Mouse (Mus musculus) neural tube, embryonic 15.5 days (tissue): ENCODE measurements around the gene Gpr88. TPM values are rescaled to one million over a fixed set of nuclear protein-coding genes. Genes with fewer than 3 reads are reported as not detected.
A peak's percentile ranks its signal among the peaks of the same experiment; 100 is the strongest.

Source experiments
- ATAC-seq: fragments of 200-750 bp; cut with Nextera tagmentation; 2 replicates; pipeline ENCODE4 v1.8.0; 2017; ENCODE audit warnings: mild to moderate bottlenecking, moderate TSS enrichment, moderate library complexity; ENCODE audit not compliant: low FRiP score
- H3K27ac ChIP-seq: fragments of 300-500 bp; sonication (generic); replicated peaks from 2 replicates; pipeline ENCODE4 v1.5.1; 2015; ENCODE audit warnings: mild to moderate bottlenecking, inconsistent platforms
- H3K27me3 ChIP-seq: fragments of 300-500 bp; sonication (generic); replicated peaks from 2 replicates; pipeline ENCODE4 v1.6.1; 2015; ENCODE audit warnings: inconsistent platforms
- H3K36me3 ChIP-seq: fragments of 300-500 bp; sonication (generic); 2 replicates; pipeline ENCODE4 v1.6.1; 2015; ENCODE audit warnings: inconsistent platforms
- H3K4me1 ChIP-seq: fragments of 300-500 bp; sonication (generic); 2 replicates; pipeline ENCODE4 v1.6.1; 2015; ENCODE audit warnings: inconsistent platforms
- H3K4me2 ChIP-seq: fragments of 300-500 bp; sonication (generic); 2 replicates; pipeline ENCODE4 v1.6.1; 2015; ENCODE audit warnings: inconsistent platforms, mild to moderate bottlenecking, moderate library complexity
- H3K4me3 ChIP-seq: fragments of 300-500 bp; sonication (generic); replicated peaks from 2 replicates; pipeline ENCODE4 v1.5.1; 2015; ENCODE audit warnings: mild to moderate bottlenecking, inconsistent platforms
- H3K9ac ChIP-seq: fragments of 300-500 bp; sonication (generic); replicated peaks from 2 replicates; pipeline ENCODE4 v1.6.1; 2015; ENCODE audit warnings: mild to moderate bottlenecking, inconsistent platforms
- H3K9me3 ChIP-seq: fragments of 300-500 bp; sonication (generic); replicated peaks from 2 replicates; pipeline ENCODE4 v1.6.1; 2016; ENCODE audit warnings: inconsistent platforms
- WGBS: fragments of 180-500 bp; shearing (Covaris S2); methylation state at CpG from one replicate; pipeline ENCODE4 v1.1.7; 2015; ENCODE audit warnings: mixed read lengths; 5-methylcytosine and 5-hydroxymethylcytosine counted together
- polyA plus RNA-seq: library from polyadenylated mRNA; unstranded; fragments of >200 nt; fragmentation: Nextera tagmentation; extraction: Ambion mirVana; gene quantifications from 2 replicates; pipeline ENCODE4 v1.2.1, GENCODE M21; 2015

Gene Gpr88
- polyA plus RNA-seq, 1 experiment from 2014 or later = 6.4 TPM

DNA sequence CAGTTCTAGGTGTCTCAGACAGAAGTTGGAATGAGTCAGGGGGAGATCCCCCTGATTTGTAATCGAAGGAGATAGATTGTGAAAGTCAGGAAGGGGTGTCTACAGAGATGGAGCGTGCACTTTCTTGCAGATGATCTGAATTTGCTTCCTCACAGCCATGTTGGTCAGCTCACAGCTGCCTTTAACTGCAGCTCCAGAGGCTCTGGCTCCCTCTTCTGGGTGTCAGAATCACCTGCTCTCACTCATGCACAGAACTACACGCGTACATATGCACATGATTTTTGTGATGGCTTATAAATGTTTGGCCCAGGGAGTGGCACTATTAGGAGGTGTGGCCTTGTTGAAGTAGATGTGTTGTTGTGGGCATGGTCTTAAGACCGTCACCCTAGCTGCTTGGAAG lies 15.8 kb downstream of the Gpr88 start:
- Histone ChIP-seq H3K9me3 (no peaks in the 10 kb centered on the region), H3K36me3 (no peaks in the 10 kb centered on the region), H3K4me1 (no peaks in the 10 kb centered on the region), H3K27me3 (no peaks in the 10 kb centered on the region), H3K4me3 (no peak overlapping the region), H3K9ac (no peak overlapping the region), H3K4me2 (no peak overlapping the region), H3K27ac (no peak overlapping the region)
- WGBS = 89% methylated on average over 5 of the region's 5 CpGs
- no peak for ATAC-seq

- no peak for ATAC-seq
- H3K9ac ChIP-seq = no peak overlapping the region
- WGBS = 85% methylated on average over 4 of the region's 4 CpGs
These were observed 16.4 kb downstream of the Gpr88 start for GRCm38 (mm10) chr3:116236856-116237255.

GRCm38 (mm10) chr3:116233515-116233914 lies 19.8 kb downstream of the Gpr88 start:
- Histone ChIP-seq H3K4me3 (no peak overlapping the region), H3K9ac (no peak overlapping the region), H3K27me3 (no peaks in the 10 kb centered on the region), H3K36me3 (no peaks in the 10 kb centered on the region), H3K4me2 (no peak overlapping the region), H3K4me1 (no peaks in the 10 kb centered on the region), H3K27ac (no peak overlapping the region), H3K9me3 (no peaks in the 10 kb centered on the region)
- no peak for ATAC-seq
- 89% methylated on average over 3 of the region's 3 CpGs for WGBS

More at GRCm38 (mm10) chr3:116236856-116237255, 16.4 kb downstream of the Gpr88 start:
- H3K27me3 ChIP-seq = no peaks in the 10 kb centered on the region
- no peak overlapping the region for H3K4me2 ChIP-seq
- H3K27ac ChIP-seq = no peak overlapping the region
- no peaks in the 10 kb centered on the region for H3K36me3 ChIP-seq
- no peaks in the 10 kb centered on the region for H3K4me1 ChIP-seq
- no peak overlapping the region for H3K4me3 ChIP-seq
- no peaks in the 10 kb centered on the region for H3K9me3 ChIP-seq

DNA sequence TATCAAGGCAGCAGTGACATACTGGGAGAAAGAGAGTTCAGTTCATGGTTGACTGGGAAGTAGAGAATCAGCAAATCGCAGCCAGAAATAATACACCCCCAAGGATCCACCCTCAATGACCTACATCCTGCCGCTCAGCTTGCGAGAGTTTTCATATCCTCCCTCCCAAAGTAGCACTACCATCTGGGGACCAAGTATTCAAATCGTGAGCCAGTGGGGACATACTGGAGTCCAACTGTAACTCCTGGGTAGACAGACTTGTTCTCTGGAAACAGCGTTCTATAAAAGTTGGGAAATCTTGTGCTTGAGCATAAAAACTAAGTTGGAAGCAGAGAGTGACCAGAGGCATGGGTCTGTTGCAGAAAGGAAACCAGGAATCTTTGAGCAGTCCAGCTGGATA lies 20.5 kb downstream of the Gpr88 start:
- 89% methylated on average over 5 of the region's 5 CpGs for WGBS
- no peak for ATAC-seq
- Histone ChIP-seq H3K4me3 (no peak overlapping the region), H3K4me2 (no peak overlapping the region), H3K27ac (no peak overlapping the region), H3K4me1 (no peaks in the 10 kb centered on the region), H3K9me3 (no peaks in the 10 kb centered on the region), H3K36me3 (no peaks in the 10 kb centered on the region), H3K9ac (no peak overlapping the region), H3K27me3 (no peaks in the 10 kb centered on the region)

GRCm38 (mm10) chr3:116229336-116229735 lies 24.0 kb downstream of the Gpr88 start:
- H3K9me3 ChIP-seq = no peaks in the 10 kb centered on the region
- no peak for ATAC-seq
- 78% methylated on average over 4 of the region's 4 CpGs for WGBS
- no peaks in the 10 kb centered on the region for H3K4me1 ChIP-seq
- H3K27ac ChIP-seq = no peak overlapping the region
- H3K9ac ChIP-seq = no peak overlapping the region
- no peak overlapping the region for H3K4me2 ChIP-seq
- no peaks in the 10 kb centered on the region for H3K27me3 ChIP-seq
- H3K4me3 ChIP-seq = no peak overlapping the region
- no peaks in the 10 kb centered on the region for H3K36me3 ChIP-seq

- Histone ChIP-seq H3K4me3 (no peak overlapping the region), H3K27me3 (no peaks in the 10 kb centered on the region), H3K9ac (no peak overlapping the region), H3K36me3 (no peaks in the 10 kb centered on the region), H3K27ac (no peak overlapping the region), H3K4me2 (no peak overlapping the region), H3K9me3 (no peaks in the 10 kb centered on the region), H3K4me1 (no peaks in the 10 kb centered on the region)
- WGBS = 55% methylated on average over 11 of the region's 11 CpGs
- no peak for ATAC-seq
These were observed 24.7 kb downstream of the Gpr88 start for GRCm38 (mm10) chr3:116228360-116229245.

DNA sequence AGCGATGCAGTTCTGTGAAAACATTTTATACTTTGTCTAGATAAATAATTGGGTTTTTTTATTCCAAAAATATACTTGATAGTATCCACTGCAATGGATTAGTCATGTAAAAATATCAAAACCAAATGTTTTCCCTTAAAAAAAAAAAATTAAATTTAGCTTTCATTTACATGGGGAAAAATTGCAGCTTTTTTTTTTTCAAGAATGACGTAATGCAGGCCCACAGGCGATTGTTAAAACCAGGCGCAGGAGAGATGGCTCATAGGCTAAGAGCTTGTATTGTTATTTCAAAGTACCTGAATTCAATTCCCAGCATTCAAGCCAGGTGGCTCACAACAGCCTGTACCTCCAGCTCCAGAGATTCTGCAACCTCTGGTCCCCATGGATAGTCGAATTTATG lies 25.9 kb downstream of the Gpr88 start:
- Histone ChIP-seq H3K4me3 (no peak overlapping the region), H3K27me3 (no peaks in the 10 kb centered on the region), H3K27ac (no peak overlapping the region), H3K4me1 (peaks cover 8% of the 10 kb centered on the region), H3K4me2 (no peak overlapping the region), H3K9me3 (no peaks in the 10 kb centered on the region), H3K9ac (no peak overlapping the region), H3K36me3 (no peaks in the 10 kb centered on the region)
- no peak for ATAC-seq
- 83% methylated on average over 5 of the region's 5 CpGs for WGBS

GRCm38 (mm10) chr3:116226915-116227314 lies 26.4 kb downstream of the Gpr88 start:
- WGBS = 92% methylated on average over 6 of the region's 6 CpGs
- no peak overlapping the region for H3K27ac ChIP-seq
- H3K9ac ChIP-seq = no peak overlapping the region
- peaks cover 10% of the 10 kb centered on the region for H3K4me1 ChIP-seq
- no peaks in the 10 kb centered on the region for H3K27me3 ChIP-seq
- ATAC-seq = no peak
- no peak overlapping the region for H3K4me2 ChIP-seq
- no peaks in the 10 kb centered on the region for H3K9me3 ChIP-seq
- no peak overlapping the region for H3K4me3 ChIP-seq
- H3K36me3 ChIP-seq = no peaks in the 10 kb centered on the region

- no peaks in the 10 kb centered on the region for H3K9me3 ChIP-seq
- WGBS = 18% methylated on average over 17 of the region's 17 CpGs
- peak overlapping the region; percentile 46 for H3K4me2 ChIP-seq
- no peaks in the 10 kb centered on the region for H3K27me3 ChIP-seq
- no peak overlapping the region for H3K27ac ChIP-seq
- peak; percentile 48; the same call in 1 of the 2 replicates for ATAC-seq
- no peaks in the 10 kb centered on the region for H3K36me3 ChIP-seq
- H3K4me1 ChIP-seq = peaks cover 10% of the 10 kb centered on the region
- peak overlapping the region; percentile 34 for H3K9ac ChIP-seq
- peak overlapping the region; percentile 22 for H3K4me3 ChIP-seq
These were observed 30.6 kb downstream of the Gpr88 start for GRCm38 (mm10) chr3:116222511-116223243.

GRCm38 (mm10) chr3:116221686-116222010 lies 31.7 kb downstream of the Gpr88 start:
- Histone ChIP-seq H3K36me3 (no peaks in the 10 kb centered on the region), H3K4me3 (no peak overlapping the region), H3K9ac (no peak overlapping the region), H3K27ac (no peak overlapping the region), H3K4me1 (peaks cover 10% of the 10 kb centered on the region), H3K4me2 (no peak overlapping the region), H3K27me3 (no peaks in the 10 kb centered on the region), H3K9me3 (no peaks in the 10 kb centered on the region)
- WGBS = 34% methylated on average over 3 of the region's 3 CpGs
- no peak for ATAC-seq

- no peak for ATAC-seq
- Histone ChIP-seq H3K4me3 (no peak overlapping the region), H3K27me3 (no peaks in the 10 kb centered on the region), H3K4me2 (no peak overlapping the region), H3K36me3 (no peaks in the 10 kb centered on the region), H3K4me1 (peaks cover 10% of the 10 kb centered on the region), H3K9ac (no peak overlapping the region), H3K27ac (no peak overlapping the region), H3K9me3 (no peaks in the 10 kb centered on the region)
- WGBS = 85% methylated on average over 6 of the region's 6 CpGs
These were observed 32.2 kb downstream of the Gpr88 start for GRCm38 (mm10) chr3:116220980-116221685.
